Mouse (Mus musculus): ENCODE results near the gene Tmco1. TPM values are rescaled to one million over a fixed set of nuclear protein-coding genes. Genes with fewer than 3 reads are reported as not detected.

Gene Tmco1
- polyA plus RNA-seq, 1 experiment from 2014 or later, result 134 TPM

DNA sequence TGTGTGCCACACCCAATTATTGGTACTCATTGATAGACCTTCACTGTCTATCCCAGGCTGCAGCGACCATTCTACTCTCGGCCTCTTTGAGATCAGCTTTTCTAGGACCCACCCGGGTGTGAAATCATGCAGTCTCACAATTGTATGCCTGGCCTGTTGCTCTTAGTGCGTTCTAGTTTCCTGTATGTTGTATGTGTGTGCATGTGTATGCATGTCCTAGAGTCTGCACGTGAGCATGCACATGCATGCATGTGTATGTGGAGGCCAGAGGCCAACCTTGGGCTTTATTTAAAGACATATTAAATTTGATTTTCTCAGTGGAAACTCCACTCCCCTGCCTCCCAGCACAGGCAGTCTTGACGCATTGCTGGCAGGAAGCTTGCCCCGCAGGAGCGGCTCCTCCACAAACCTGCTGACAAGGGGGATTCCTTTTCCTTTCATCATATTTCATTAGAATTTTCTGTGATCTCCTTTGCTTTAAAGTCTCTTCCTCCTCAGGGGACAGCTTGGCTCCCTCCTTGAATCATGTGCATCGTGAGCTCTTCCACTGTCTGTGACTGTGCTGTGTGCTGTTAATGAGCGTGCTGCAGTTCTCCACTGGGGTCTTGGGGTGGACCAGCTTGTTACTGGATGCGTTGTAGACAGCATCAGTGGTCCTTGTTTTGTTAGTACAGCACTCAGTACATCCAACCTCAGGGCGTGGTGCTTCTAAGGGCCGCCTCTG is 12.3 kb upstream of the Tmco1 start:
- no peaks in the 10 kb centered on the region for H3K27me3 ChIP-seq (ENCODE audit: insufficient read depth, low read length)
- WGBS, result 50% methylated on average over 13 of the region's 13 CpGs
- ATAC-seq (replicated peaks; ENCODE audit: low FRiP score, low read depth), result no peak

DNA sequence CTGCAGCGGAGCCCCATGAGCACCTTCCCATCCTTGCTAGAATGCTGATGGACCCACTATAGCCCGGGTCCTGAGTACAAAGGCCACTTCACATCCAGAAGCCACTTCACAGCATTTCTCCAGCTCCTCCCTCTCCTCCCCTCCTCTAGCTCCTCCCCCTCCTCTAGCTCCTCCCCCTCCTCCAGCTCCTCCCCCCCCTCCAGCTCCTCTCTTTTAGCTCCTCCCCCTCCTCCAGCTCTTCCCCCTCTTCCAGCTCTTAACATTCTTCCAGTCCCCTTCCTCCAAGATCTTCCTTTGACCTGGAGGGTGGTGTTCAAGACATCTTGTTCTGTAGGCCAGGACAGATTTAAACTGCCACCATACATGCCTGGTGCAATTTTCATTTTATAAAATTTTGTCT is 8.1 kb upstream of the Tmco1 start:
- WGBS, result 67% methylated on average over 2 of the region's 2 CpGs
- DNase-seq (ENCODE audit: low spot score), result no peak

More for the DNA sequence above, 12.3 kb upstream of the Tmco1 start:
- Histone ChIP-seq H3K9me3 (replicated peaks; ENCODE audit: low read length) (no peaks in the 10 kb centered on the region), H3K4me3 (replicated peaks; ENCODE audit: low read depth, low read length) (no peak overlapping the region), H3K4me1 (replicated peaks; ENCODE audit: insufficient read depth, low read length) (no peaks in the 10 kb centered on the region), H3K27ac (no peak overlapping the region), H3K36me3 (ENCODE audit: insufficient read depth, low read length) (no peaks in the 10 kb centered on the region), H3K9ac (ENCODE audit: low read depth, low read length) (no peak overlapping the region), H3K4me2 (ENCODE audit: low read length) (no peak overlapping the region)
- DNase-seq (ENCODE audit: low spot score), result no peak
- no peak for TF ChIP-seq CTCF (IDR thresholded peaks at IDR 0.05; ENCODE audit: low read depth)

DNA sequence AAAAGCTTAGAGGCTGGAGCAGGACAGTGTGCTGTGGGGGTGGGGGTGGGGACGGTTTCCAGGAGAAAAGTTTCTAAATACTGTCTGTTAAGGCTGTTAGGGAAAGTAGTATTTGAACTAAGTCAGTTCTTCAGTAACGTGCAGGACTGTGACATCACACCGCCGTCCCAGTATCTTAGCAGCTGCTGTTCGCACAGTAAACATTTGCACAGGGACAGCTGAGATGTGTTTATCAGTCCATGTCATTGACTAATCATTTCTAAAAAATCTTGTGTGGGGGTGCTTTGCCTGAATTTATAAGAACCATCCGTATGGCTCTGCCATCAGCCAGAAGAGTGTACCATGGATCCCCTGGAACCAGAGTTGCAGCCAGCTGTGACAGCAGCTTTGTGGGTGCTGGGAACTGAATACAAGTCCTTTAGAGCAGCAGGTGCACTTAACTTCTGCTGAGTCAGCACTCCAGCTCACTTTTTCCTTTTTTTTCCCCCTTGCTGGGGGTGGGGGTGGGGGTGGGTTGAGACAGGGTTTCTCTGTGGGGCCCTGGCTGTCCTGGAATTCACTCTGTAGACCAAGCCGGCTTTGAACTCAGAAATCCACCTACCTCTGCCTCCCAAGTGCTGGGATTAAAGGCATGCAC is 2.6 kb upstream of the Tmco1 start:
- no peak for TF ChIP-seq CTCF (IDR thresholded peaks at IDR 0.05; ENCODE audit: low read depth)
- Histone ChIP-seq H3K4me3 (replicated peaks; ENCODE audit: low read depth, low read length) (no peak overlapping the region), H3K27me3 (ENCODE audit: insufficient read depth, low read length) (no peaks in the 10 kb centered on the region), H3K36me3 (ENCODE audit: insufficient read depth, low read length) (no peaks in the 10 kb centered on the region), H3K9ac (ENCODE audit: low read depth, low read length) (no peak overlapping the region), H3K4me1 (replicated peaks; ENCODE audit: insufficient read depth, low read length) (0 out of 2 replicates have a peak, but pooled peaks cover 4% of the 10 kb centered on the region), H3K4me2 (ENCODE audit: low read length) (no peak overlapping the region), H3K27ac (no peak overlapping the region), H3K9me3 (replicated peaks; ENCODE audit: low read length) (no peaks in the 10 kb centered on the region)
- WGBS, result 78% methylated on average over 7 of the region's 7 CpGs
- no peak for ATAC-seq (replicated peaks; ENCODE audit: low FRiP score, low read depth)
- DNase-seq (ENCODE audit: low spot score), result no peak

More for the DNA sequence above, 8.1 kb upstream of the Tmco1 start:
- no peak for TF ChIP-seq CTCF (IDR thresholded peaks at IDR 0.05; ENCODE audit: low read depth)
- no peak overlapping the region for H3K4me3 ChIP-seq (replicated peaks; ENCODE audit: low read depth, low read length)
- H3K36me3 ChIP-seq (ENCODE audit: insufficient read depth, low read length), result no peaks in the 10 kb centered on the region
- H3K9ac ChIP-seq (ENCODE audit: low read depth, low read length), result no peak overlapping the region
- no peaks in the 10 kb centered on the region for H3K9me3 ChIP-seq (replicated peaks; ENCODE audit: low read length)
- 0 out of 2 replicates have a peak, but pooled peaks have one; percentile 43 for ATAC-seq (replicated peaks; ENCODE audit: low FRiP score, low read depth)
- H3K4me1 ChIP-seq (replicated peaks; ENCODE audit: insufficient read depth, low read length), result no peaks in the 10 kb centered on the region
- no peaks in the 10 kb centered on the region for H3K27me3 ChIP-seq (ENCODE audit: insufficient read depth, low read length)
- no peak overlapping the region for H3K4me2 ChIP-seq (ENCODE audit: low read length)
- no peak overlapping the region for H3K27ac ChIP-seq

GRCm38 (mm10) chr1:167306451-167307240 is 1.5 kb upstream of the Tmco1 start:
- ATAC-seq (replicated peaks; ENCODE audit: low FRiP score, low read depth) (no peak), DNase-seq (ENCODE audit: low spot score) (peak; percentile 20)
- H3K9ac ChIP-seq (ENCODE audit: low read depth, low read length), result no peak overlapping the region
- WGBS, result 64% methylated on average over 5 of the region's 5 CpGs
- TF ChIP-seq CTCF (IDR thresholded peaks at IDR 0.05; ENCODE audit: low read depth), result peak; percentile 61
- no peak overlapping the region for H3K4me3 ChIP-seq (replicated peaks; ENCODE audit: low read depth, low read length)
- no peaks in the 10 kb centered on the region for H3K27me3 ChIP-seq (ENCODE audit: insufficient read depth, low read length)
- no peaks in the 10 kb centered on the region for H3K36me3 ChIP-seq (ENCODE audit: insufficient read depth, low read length)
- 0 out of 2 replicates have a peak, but pooled peaks cover 4% of the 10 kb centered on the region for H3K4me1 ChIP-seq (replicated peaks; ENCODE audit: insufficient read depth, low read length)
- H3K27ac ChIP-seq, result no peak overlapping the region
- no peak overlapping the region for H3K4me2 ChIP-seq (ENCODE audit: low read length)
- no peaks in the 10 kb centered on the region for H3K9me3 ChIP-seq (replicated peaks; ENCODE audit: low read length)

DNA sequence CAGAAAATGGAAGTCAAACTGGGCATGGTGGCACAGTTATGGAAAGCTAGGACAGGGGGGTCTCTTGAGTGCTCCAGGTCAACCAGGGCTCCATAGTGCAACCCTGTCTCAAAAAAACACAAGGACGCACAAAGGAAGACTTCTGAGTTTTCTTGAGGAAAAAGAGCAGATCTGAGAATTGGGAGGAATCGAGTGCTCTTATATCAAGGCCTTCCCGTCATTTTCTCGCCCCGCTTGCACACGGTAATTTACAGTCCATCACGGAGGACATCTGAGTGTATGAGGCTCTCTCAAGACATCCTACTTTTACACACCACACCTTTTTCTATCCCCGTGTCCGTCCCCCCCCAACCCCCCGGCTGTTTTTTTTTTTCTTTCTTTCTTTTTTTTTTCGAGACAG is 504 bp upstream of the Tmco1 start:
- H3K27me3 ChIP-seq (ENCODE audit: insufficient read depth, low read length), result no peaks in the 10 kb centered on the region
- H3K4me3 ChIP-seq (replicated peaks; ENCODE audit: low read depth, low read length), result peak overlapping the region; percentile 68
- no peak for ATAC-seq (replicated peaks; ENCODE audit: low FRiP score, low read depth)
- H3K9me3 ChIP-seq (replicated peaks; ENCODE audit: low read length), result no peaks in the 10 kb centered on the region
- no peaks in the 10 kb centered on the region for H3K36me3 ChIP-seq (ENCODE audit: insufficient read depth, low read length)
- H3K4me2 ChIP-seq (ENCODE audit: low read length), result peak overlapping the region; percentile 94
- DNase-seq (ENCODE audit: low spot score), result no peak
- WGBS, result 57% methylated on average over 11 of the region's 11 CpGs
- H3K27ac ChIP-seq, result 0 out of 2 replicates have a peak overlapping the region, but pooled peaks have one; percentile 95
- H3K9ac ChIP-seq (ENCODE audit: low read depth, low read length), result peak overlapping the region; percentile 96
- 0 out of 2 replicates have a peak, but pooled peaks cover 4% of the 10 kb centered on the region for H3K4me1 ChIP-seq (replicated peaks; ENCODE audit: insufficient read depth, low read length)
- no peak for TF ChIP-seq CTCF (IDR thresholded peaks at IDR 0.05; ENCODE audit: low read depth)

DNA sequence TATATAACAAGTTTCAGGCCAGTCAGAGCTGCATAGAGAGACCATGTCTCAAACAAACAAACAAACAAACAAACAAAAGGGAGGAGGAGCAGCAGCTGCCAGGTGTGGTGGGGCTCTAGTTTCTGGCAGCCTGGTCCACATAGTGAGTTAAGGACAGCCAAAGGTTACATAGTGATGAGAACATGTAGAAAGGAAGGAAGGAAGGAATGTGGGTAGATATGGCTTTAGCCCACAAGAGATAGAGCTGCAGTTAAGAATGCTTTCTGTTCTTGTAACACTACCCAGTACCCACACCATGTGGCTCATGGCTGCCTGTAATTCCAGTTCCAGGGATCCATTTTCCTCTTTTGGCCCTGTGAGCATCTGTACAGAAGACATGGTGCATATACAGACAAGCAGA is 4.2 kb downstream of the Tmco1 start:
- no peak overlapping the region for H3K27ac ChIP-seq
- TF ChIP-seq CTCF (IDR thresholded peaks at IDR 0.05; ENCODE audit: low read depth), result no peak
- no peak overlapping the region for H3K4me2 ChIP-seq (ENCODE audit: low read length)
- no peaks in the 10 kb centered on the region for H3K27me3 ChIP-seq (ENCODE audit: insufficient read depth, low read length)
- H3K9ac ChIP-seq (ENCODE audit: low read depth, low read length), result no peak overlapping the region
- 0 out of 2 replicates have a peak, but pooled peaks cover 4% of the 10 kb centered on the region for H3K4me1 ChIP-seq (replicated peaks; ENCODE audit: insufficient read depth, low read length)
- DNase-seq (ENCODE audit: low spot score) (no peak), ATAC-seq (replicated peaks; ENCODE audit: low FRiP score, low read depth) (no peak)
- peaks cover 4% of the 10 kb centered on the region; the same call in 1 of the 2 replicates for H3K36me3 ChIP-seq (ENCODE audit: insufficient read depth, low read length)
- H3K9me3 ChIP-seq (replicated peaks; ENCODE audit: low read length), result no peaks in the 10 kb centered on the region
- H3K4me3 ChIP-seq (replicated peaks; ENCODE audit: low read depth, low read length), result no peak overlapping the region
